In genomic region chr19:20761119-20761518, GRCm38 (mm10) we compare ENCODE assay signal across 29 mouse cellular contexts. TPM values are rescaled to one million over a fixed set of nuclear protein-coding genes. Genes with fewer than 3 reads are reported as not detected.
DNase-seq lines count a peak whose midpoint lies in the region; ATAC-seq and TF ChIP-seq lines count a peak whose summit lies in the region.
"Had no signal": no experiment of that assay in that cellular context is flagged by ENCODE, and none has a peak within 500 bp of the region (broad histone marks: within the 10 kb centered on the region; RNA-seq: fewer than 3 reads in every experiment).

No protein-coding gene starts in this region.

- no peak overlapping the region for H3K27ac ChIP-seq in limb, embryonic 14.5 days (replicated peaks; ENCODE audit: low read depth, low read length)
- no peak overlapping the region for H3K27ac ChIP-seq in limb, embryonic 10.5 days
- H3K27ac ChIP-seq in MEL (ENCODE audit: control insufficient read depth, low read depth, low read length) = no peak overlapping the region
- no peak overlapping the region for H3K27ac ChIP-seq in liver, embryonic 14.5 days
- H3K27ac ChIP-seq in heart, embryonic 11.5 days (ENCODE audit: low read depth, low read length) = no peak overlapping the region
- H3K27ac ChIP-seq: embryonic facial prominence, embryonic 13.5 days; gastrocnemius, adult 2 months; heart, embryonic 15.5 days; hindbrain, embryonic 15.5 days; kidney, embryonic 15.5 days; left cerebral cortex, adult 2 months; lung, embryonic 15.5 days; midbrain, embryonic 10.5 days; neural tube, embryonic 15.5 days had no signal

- H3K9me3 ChIP-seq in limb, embryonic 14.5 days (ENCODE audit: control insufficient read depth, low read length) = no peaks in the 10 kb centered on the region
- H3K9me3 ChIP-seq in limb, embryonic 10.5 days (replicated peaks) = no peaks in the 10 kb centered on the region
- H3K9me3 ChIP-seq in MEL (replicated peaks; ENCODE audit: insufficient read depth, low read length) = no peaks in the 10 kb centered on the region
- no peaks in the 10 kb centered on the region for H3K9me3 ChIP-seq in liver, embryonic 14.5 days (ENCODE audit: control insufficient read depth, low read length)
- no peaks in the 10 kb centered on the region for H3K9me3 ChIP-seq in heart, embryonic 11.5 days (replicated peaks; ENCODE audit: control insufficient read depth, low read length)
- H3K9me3 ChIP-seq: embryonic facial prominence, embryonic 13.5 days; heart, embryonic 15.5 days; hindbrain, embryonic 15.5 days; kidney, embryonic 15.5 days; lung, embryonic 15.5 days; midbrain, embryonic 10.5 days; neural tube, embryonic 15.5 days had no signal

- TF ChIP-seq CTCF in MEL (IDR thresholded peaks at IDR 0.05 in 2 of 3, conservative IDR thresholded peaks at IDR 0.05 in 1 of 3; ENCODE audit: control insufficient read depth in 1 of 3, insufficient read depth in 1 of 3, low read depth in 2 of 3, low read length in 3 of 3, poor library complexity in 1 of 3, severe bottlenecking in 1 of 3) = no peak
- TF ChIP-seq CTCF in liver, embryonic 14.5 days (IDR thresholded peaks at IDR 0.05; ENCODE audit: low read depth) = no peak

- H3K9ac ChIP-seq in limb, embryonic 14.5 days (ENCODE audit: low read depth, low read length, severe bottlenecking) = no peak overlapping the region
- H3K9ac ChIP-seq in MEL (ENCODE audit: control insufficient read depth, low read depth, low read length, poor library complexity, severe bottlenecking) = no peak overlapping the region
- H3K9ac ChIP-seq in liver, embryonic 14.5 days (replicated peaks) = no peak overlapping the region
- no peak overlapping the region for H3K9ac ChIP-seq in heart, embryonic 11.5 days (ENCODE audit: low read depth, low read length)
- H3K9ac ChIP-seq: embryonic facial prominence, embryonic 13.5 days; heart, embryonic 15.5 days; hindbrain, embryonic 15.5 days; kidney, embryonic 15.5 days; lung, embryonic 15.5 days; neural tube, embryonic 15.5 days had no signal

- no peak overlapping the region for H3K4me2 ChIP-seq in limb, embryonic 14.5 days (replicated peaks; ENCODE audit: low read depth, low read length, severe bottlenecking)
- no peak overlapping the region for H3K4me2 ChIP-seq in liver, embryonic 14.5 days (ENCODE audit: low read depth)
- no peak overlapping the region for H3K4me2 ChIP-seq in heart, embryonic 11.5 days
- H3K4me2 ChIP-seq: embryonic facial prominence, embryonic 13.5 days; heart, embryonic 15.5 days; hindbrain, embryonic 15.5 days; kidney, embryonic 15.5 days; lung, embryonic 15.5 days; neural tube, embryonic 15.5 days had no signal

- 0 out of 2 replicates have a peak, but pooled peaks cover 2% of the 10 kb centered on the region for H3K4me1 ChIP-seq in limb, embryonic 14.5 days (ENCODE audit: control insufficient read depth, insufficient read depth, low read length)
- no peaks in the 10 kb centered on the region for H3K4me1 ChIP-seq in limb, embryonic 10.5 days
- peaks cover 8% of the 10 kb centered on the region in 2 experiments; a peak in 3 of 4 replicates for H3K4me1 ChIP-seq in MEL (ENCODE audit: control insufficient read depth in 1 of 2, insufficient read depth in 2 of 2, low read length in 2 of 2)
- peaks cover 5 to 9% of the 10 kb centered on the region in 2 experiments; a peak in 3 of 4 replicates for H3K4me1 ChIP-seq in liver, embryonic 14.5 days (replicated peaks; ENCODE audit: control insufficient read depth in 2 of 2, insufficient read depth in 2 of 2, low read length in 1 of 2)
- H3K4me1 ChIP-seq in heart, embryonic 11.5 days (ENCODE audit: control insufficient read depth, insufficient read depth, low read length) = no peaks in the 10 kb centered on the region
- H3K4me1 ChIP-seq: hindbrain, embryonic 15.5 days; kidney, embryonic 15.5 days; midbrain, embryonic 10.5 days; neural tube, embryonic 15.5 days had no signal

- ATAC-seq in limb, embryonic 14.5 days (ENCODE audit: low FRiP score, low read depth) = no peak
- ATAC-seq in liver, embryonic 14.5 days (ENCODE audit: insufficient read depth) = peak; percentile 75
- no peak for ATAC-seq in heart, embryonic 11.5 days (replicated peaks; ENCODE audit: insufficient number of reproducible peaks, low FRiP score, low TSS enrichment)
- ATAC-seq: forebrain, embryonic 14.5 days; intestine, postnatal 0 days had no signal

- no peak for TF ChIP-seq POLR2A in limb, embryonic 14.5 days (IDR thresholded peaks at IDR 0.05; ENCODE audit: borderline replicate concordance, extremely low read depth, insufficient read depth, insufficient read length)
- TF ChIP-seq POLR2A in MEL (IDR thresholded peaks at IDR 0.05; ENCODE audit: control insufficient read depth in 1 of 2, insufficient read depth in 1 of 2, low read depth in 1 of 2, low read length in 2 of 2, poor library complexity in 1 of 2) = no peak

- peak; percentile 12 for DNase-seq in limb, embryonic 14.5 days (ENCODE audit: low spot score)
- DNase-seq in limb, embryonic 10.5 days (ENCODE audit: low spot score) = no peak
- DNase-seq in MEL (ENCODE audit: low read depth, low spot score) = peak; percentile 77
- DNase-seq in Muller cell, postnatal 12 days (ENCODE audit: inconsistent ontology term) = peak; percentile 60
- DNase-seq in liver, embryonic 14.5 days (ENCODE audit: low read depth in 3 of 3, low spot score in 3 of 3) = peak in 1 of 3 experiments; percentile 2
- no peak for DNase-seq in urinary bladder, adult 18-20 months (ENCODE audit: low spot score in 2 of 2)
- no peak for DNase-seq in layer of hippocampus, postnatal 36 days
- DNase-seq: adrenal gland, postnatal 25 days; B cell, adult 2 months; cerebellum, adult 11 months; cerebellum, postnatal 14 days; gastrocnemius, adult 2 months; heart, postnatal 4 days; kidney, postnatal 4 days; left cerebral cortex, postnatal 4 days; lung, postnatal 4 days; right cerebral cortex, postnatal 25 days; spleen, adult 18-20 months had no signal

- WGBS in limb, embryonic 14.5 days = 72% methylated on average over 3 of the region's 3 CpGs
- 94% methylated on average over 3 of the region's 3 CpGs for WGBS in limb, embryonic 10.5 days
- 29% methylated on average over 3 of the region's 3 CpGs for WGBS in liver, embryonic 14.5 days (ENCODE audit: insufficient replicate concordance)
- WGBS in heart, embryonic 11.5 days (ENCODE audit: insufficient replicate concordance) = 68% methylated on average over 3 of the region's 3 CpGs

- no peaks in the 10 kb centered on the region for H3K27me3 ChIP-seq in limb, embryonic 14.5 days (ENCODE audit: control insufficient read depth, insufficient read depth, low read length)
- no peaks in the 10 kb centered on the region for H3K27me3 ChIP-seq in limb, embryonic 10.5 days (ENCODE audit: low read depth, poor library complexity, severe bottlenecking)
- H3K27me3 ChIP-seq in MEL (ENCODE audit: control insufficient read depth in 1 of 2, insufficient read depth in 2 of 2, low read length in 2 of 2) = no peaks in the 10 kb centered on the region
- no peaks in the 10 kb centered on the region for H3K27me3 ChIP-seq in liver, embryonic 14.5 days (ENCODE audit: control insufficient read depth, insufficient read depth, low read length)
- H3K27me3 ChIP-seq in heart, embryonic 11.5 days (ENCODE audit: control insufficient read depth, insufficient read depth, low read length) = no peaks in the 10 kb centered on the region
- H3K27me3 ChIP-seq: embryonic facial prominence, embryonic 13.5 days; heart, embryonic 15.5 days; hindbrain, embryonic 15.5 days; kidney, embryonic 15.5 days; lung, embryonic 15.5 days; neural tube, embryonic 15.5 days had no signal

- H3K4me3 ChIP-seq in limb, embryonic 14.5 days (replicated peaks; ENCODE audit: low read length) = no peak overlapping the region
- H3K4me3 ChIP-seq in limb, embryonic 10.5 days = no peak overlapping the region
- H3K4me3 ChIP-seq in MEL (ENCODE audit: control insufficient read depth in 1 of 2, insufficient read depth in 1 of 2, low read depth in 2 of 2, low read length in 2 of 2) = 0 out of 4 replicates have a peak overlapping the region, but pooled peaks of 1 of the 2 experiments have one; percentile 10
- no peak overlapping the region for H3K4me3 ChIP-seq in liver, embryonic 14.5 days (ENCODE audit: insufficient read depth in 1 of 2, low read depth in 2 of 2, low read length in 2 of 2)
- no peak overlapping the region for H3K4me3 ChIP-seq in heart, embryonic 11.5 days (ENCODE audit: low read depth, low read length)
- H3K4me3 ChIP-seq: embryonic facial prominence, embryonic 13.5 days; gastrocnemius, adult 2 months; heart, embryonic 15.5 days; hindbrain, embryonic 15.5 days; kidney, embryonic 15.5 days; left cerebral cortex, adult 2 months; lung, embryonic 15.5 days; midbrain, embryonic 10.5 days; neural tube, embryonic 15.5 days had no signal

- TF ChIP-seq RAD21 in MEL (IDR thresholded peaks at IDR 0.05; ENCODE audit: low read depth, low read length) = no peak

- no peaks in the 10 kb centered on the region for H3K79me2 ChIP-seq in MEL (ENCODE audit: control insufficient read depth, insufficient read depth, low read length, poor library complexity)

- peak; percentile 73 to 75; a peak in 3 of 4 replicates for TF ChIP-seq EP300 in MEL (IDR thresholded peaks at IDR 0.05; ENCODE audit: low read depth in 1 of 2, low read length in 2 of 2)
- no peak for TF ChIP-seq EP300 in liver, embryonic 14.5 days (IDR thresholded peaks at IDR 0.05; ENCODE audit: low read depth)

- H3K36me3 ChIP-seq in limb, embryonic 14.5 days (ENCODE audit: control insufficient read depth, insufficient read depth, low read length) = no peaks in the 10 kb centered on the region
- no peaks in the 10 kb centered on the region for H3K36me3 ChIP-seq in limb, embryonic 10.5 days
- H3K36me3 ChIP-seq in MEL (ENCODE audit: control insufficient read depth in 1 of 2, insufficient read depth in 2 of 2, low read length in 2 of 2) = peaks cover 0 to 12% of the 10 kb centered on the region in 2 experiments; a peak in 2 of 4 replicates
- H3K36me3 ChIP-seq in liver, embryonic 14.5 days (replicated peaks; ENCODE audit: control insufficient read depth, insufficient read depth, low read depth) = no peaks in the 10 kb centered on the region
- H3K36me3 ChIP-seq in heart, embryonic 11.5 days (ENCODE audit: control insufficient read depth, insufficient read depth, low read length) = no peaks in the 10 kb centered on the region
- H3K36me3 ChIP-seq: embryonic facial prominence, embryonic 13.5 days; heart, embryonic 15.5 days; hindbrain, embryonic 15.5 days; kidney, embryonic 15.5 days; lung, embryonic 15.5 days; midbrain, embryonic 10.5 days; neural tube, embryonic 15.5 days had no signal

RNA-seq across cellular contexts. Expression of gene Aldh1a7, which starts 33.8 kb away (rescaled TPM):
- polyA plus RNA-seq in limb, embryonic 14.5 days (2012; rRNA removed) = 1.4 and 3.3 TPM in 2 replicates
- polyA plus RNA-seq in limb, embryonic 14.5 days (2014; fragmentation: Nextera tagmentation; extraction: Ambion mirVana) = 4.5 and 5.2 TPM in 2 replicates
- 0.55 and 1.2 TPM in 2 replicates for polyA plus RNA-seq in limb, embryonic 10.5 days (2016; fragmentation: Nextera tagmentation; extraction: Ambion mirVana)
- 0.10 TPM in 1 of 2 replicates, not detected in the other for total RNA-seq in MEL (2012; rRNA removed)
- under 1 TPM in 1 of 2 experiments, not detected in 1; 0.03 TPM for polyA plus RNA-seq in MEL (2012; ENCODE audit: insufficient read depth in 1 of 2, insufficient read length in 2 of 2, low read depth in 1 of 2, low replicate concordance in 2 of 2, missing spikeins in 1 of 2)
- polyA plus RNA-seq in liver, embryonic 14.5 days (2012; rRNA removed) = 0.71 and 1.1 TPM in 2 replicates
- polyA plus RNA-seq in liver, embryonic 14.5 days (2014; fragmentation: Nextera tagmentation; extraction: Ambion mirVana) = 0.79 and 1.0 TPM in 2 replicates
- polyA plus RNA-seq in heart, embryonic 11.5 days (2014; fragmentation: Nextera tagmentation; extraction: Ambion mirVana) = 0.65 and 0.70 TPM in 2 replicates
- total RNA-seq in layer of hippocampus, postnatal 36 days (2021) = under 1 TPM in 1 of 2 experiments, not detected in 1; 0.15 TPM

Comparison
In these comparisons a context has a peak if more than half of its experiments do, and no peak if none do; other contexts are left out.
1. DNase-seq: peak in limb, embryonic 14.5 days (single experiment), MEL (single experiment) and Muller cell, postnatal 12 days (single experiment); none in limb, embryonic 10.5 days (single experiment), urinary bladder, adult 18-20 months (0 of 2) and layer of hippocampus, postnatal 36 days (0 of 2).